Mouse (Mus musculus): ENCODE data around the gene Mcfd2.

GRCm38 (mm10) chr17:87306746-87307145 is 41.0 kb upstream of the Mcfd2 start:
- no peak for TF ChIP-seq HCFC1 (IDR thresholded peaks at IDR 0.05; ENCODE audit: low read depth, low read length)
- TF ChIP-seq NELFE (IDR thresholded peaks at IDR 0.05; ENCODE audit: low read depth, low read length) = no peak
- no peak for TF ChIP-seq SIN3A (IDR thresholded peaks at IDR 0.05; ENCODE audit: low read length)
- no peak for TF ChIP-seq CTCF (conservative IDR thresholded peaks at IDR 0.05 in 1 of 2, IDR thresholded peaks at IDR 0.05 in 1 of 2; ENCODE audit: low read depth in 2 of 2, low read length in 2 of 2)
- TF ChIP-seq EP300 (IDR thresholded peaks at IDR 0.05; ENCODE audit: low read length) = no peak
- TF ChIP-seq ELF1 (IDR thresholded peaks at IDR 0.05; ENCODE audit: low read depth, low read length) = no peak
